Mouse (Mus musculus): ENCODE measurements around the gene Trp63.

Trp63 gene

DNA sequence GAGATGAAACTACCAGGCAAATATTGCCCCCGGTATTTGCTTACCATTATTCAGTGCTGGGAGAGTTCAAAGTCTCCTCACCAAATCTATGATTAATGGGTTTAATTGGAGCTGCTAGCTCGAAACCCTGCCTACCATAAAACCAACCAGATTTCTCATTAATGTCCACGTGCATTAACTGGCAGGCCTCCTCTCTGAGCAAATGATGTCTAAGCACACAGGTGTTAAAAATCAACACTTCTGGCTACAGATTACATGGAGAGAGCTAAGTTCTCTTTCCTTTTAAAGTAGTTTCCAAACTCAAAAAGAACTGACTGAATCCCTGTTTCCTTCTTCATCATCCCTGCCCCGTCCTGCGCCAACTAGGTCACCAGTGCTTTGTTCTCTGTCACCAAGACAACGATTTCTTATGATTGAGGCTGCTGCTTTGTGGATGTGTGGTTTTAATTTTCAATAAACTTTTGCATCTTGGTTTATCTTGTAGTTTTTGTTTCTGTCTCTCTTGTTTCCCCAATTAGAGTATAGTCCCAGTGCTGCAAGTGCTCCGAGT is 193.9 kb downstream of the Trp63 start:
- no peak for DNase-seq

DNA sequence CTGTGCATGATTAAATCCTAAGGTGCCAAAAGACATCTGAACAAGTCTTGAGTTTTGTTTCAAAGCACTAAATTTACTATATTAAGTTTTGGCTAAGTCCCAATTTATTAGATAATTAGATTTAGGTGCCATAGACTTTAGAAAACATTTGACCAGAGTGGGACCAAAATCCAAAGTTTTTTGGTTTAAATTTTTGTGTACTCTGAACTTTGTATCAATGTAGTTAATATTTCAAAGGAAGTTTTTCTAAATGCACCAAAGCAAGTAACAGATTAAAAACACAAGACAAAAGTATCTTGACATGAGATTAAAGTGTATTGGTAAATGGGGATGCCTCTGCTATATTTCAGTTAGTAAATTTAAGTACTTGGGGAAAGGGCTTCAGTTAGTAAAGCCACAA is 194.6 kb downstream of the Trp63 start:
- no peak for DNase-seq

DNA sequence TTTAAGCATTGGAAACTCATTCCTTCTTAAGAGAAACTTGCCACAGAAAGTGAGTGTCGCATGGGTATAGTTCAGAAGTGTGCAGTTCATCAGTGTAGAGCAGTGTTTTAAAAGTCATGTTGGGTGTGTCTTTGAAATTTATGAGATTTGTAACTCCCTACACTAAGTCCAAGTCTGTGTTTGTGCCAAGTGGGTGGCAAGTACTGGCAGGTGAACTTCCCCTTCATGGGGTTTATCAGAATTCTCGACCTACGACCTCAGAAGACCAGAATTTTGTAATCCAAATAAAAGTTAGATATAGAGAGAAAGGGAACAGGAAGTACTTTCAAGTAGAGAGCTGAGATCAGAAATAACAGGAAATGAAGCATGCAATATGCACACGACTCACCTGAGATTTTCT is 215.5 kb downstream of the Trp63 start:
- no peak for DNase-seq

DNA sequence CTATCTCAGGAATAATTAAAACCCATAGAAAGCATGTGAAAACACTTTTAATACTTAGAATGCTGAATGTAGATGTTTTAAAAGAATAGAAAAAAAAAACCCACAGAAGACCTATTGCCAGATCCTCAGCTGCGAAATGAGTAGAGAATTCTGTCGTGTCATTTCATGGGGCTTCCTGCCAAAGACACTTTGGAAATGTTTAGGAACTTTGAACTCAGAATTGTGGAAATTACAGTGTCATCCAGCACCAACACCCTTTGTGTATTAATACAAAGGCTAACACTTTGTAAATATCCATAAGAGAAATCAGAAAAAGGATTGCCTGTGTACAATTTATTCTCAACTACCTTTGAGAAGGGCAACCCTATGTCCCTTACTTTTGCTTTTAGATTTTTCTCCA is 216.1 kb downstream of the Trp63 start:
- no peak for DNase-seq

DNA sequence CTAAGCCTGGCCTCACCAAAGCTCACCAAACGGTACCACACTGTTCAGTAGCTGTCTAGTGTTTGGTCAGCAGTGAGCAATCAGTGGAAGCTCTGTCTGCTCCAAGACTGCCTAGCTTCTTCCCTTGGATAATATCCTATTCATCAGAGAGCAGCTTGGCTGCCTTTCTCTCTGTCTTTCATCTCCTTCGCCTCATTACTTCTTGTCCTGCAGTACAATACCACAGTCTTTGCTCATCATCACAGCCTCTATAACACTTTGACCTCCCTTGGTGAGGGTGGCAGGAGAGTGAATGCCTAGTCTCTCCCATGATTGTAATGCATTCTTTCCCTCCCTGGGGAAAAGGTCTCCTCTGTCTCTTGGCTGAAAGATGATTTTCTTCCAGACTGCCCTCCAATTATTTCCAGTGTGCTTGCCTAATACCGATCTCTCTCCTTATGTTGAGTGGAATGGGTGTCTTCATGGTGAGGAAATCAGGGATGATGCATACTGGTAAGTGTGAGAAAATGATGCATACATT is 216.9 kb downstream of the Trp63 start:
- no peak for DNase-seq

DNA sequence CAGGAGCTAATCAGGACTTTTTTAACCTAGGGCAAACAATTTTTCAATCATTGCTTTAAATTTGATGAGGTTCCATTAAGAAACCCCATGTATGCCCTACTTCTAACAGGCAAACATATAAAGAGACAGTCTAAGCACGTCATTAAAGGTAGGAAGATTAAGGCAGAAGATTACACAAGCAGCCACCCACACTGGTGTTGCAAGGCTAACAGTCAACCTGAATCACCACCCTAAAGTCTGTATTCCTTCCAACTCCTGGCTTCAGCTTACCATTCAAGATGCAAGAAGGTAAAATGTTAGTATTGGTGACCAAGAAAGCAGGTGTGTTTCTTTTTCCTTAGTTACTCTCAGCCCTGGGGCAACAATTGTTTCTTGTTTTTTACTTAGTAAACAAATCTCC is 228.6 kb downstream of the Trp63 start:
- DNase-seq: no peak

DNA sequence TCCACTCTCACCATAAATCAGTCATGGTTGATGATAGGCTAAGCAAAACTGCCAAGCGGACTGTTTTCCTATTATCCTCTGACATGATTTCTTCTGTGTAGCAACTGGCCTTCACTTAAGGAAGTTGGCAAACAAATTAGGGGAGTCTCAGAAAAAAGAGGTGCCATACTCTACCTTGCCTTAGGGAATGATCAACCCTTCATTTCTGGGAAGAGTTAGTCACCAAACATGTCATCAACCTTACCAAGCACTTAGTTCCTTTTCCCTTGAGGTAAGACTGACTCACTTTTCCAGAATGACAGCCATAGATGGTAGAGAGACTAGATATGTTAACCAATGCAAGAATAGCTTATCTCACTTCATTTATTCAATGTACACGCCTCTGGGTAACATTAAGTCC is 250.6 kb downstream of the Trp63 start:
- no peak for DNase-seq
